Mouse (Mus musculus) heart, adult 2 months (tissue): ENCODE measurements around the gene Erich3. TPM values are rescaled to one million over a fixed set of nuclear protein-coding genes. Genes with fewer than 3 reads are reported as not detected.

Experiments used
- DNase-seq, 2 experiments: peaks; one replicate each; pipeline ENCODE4 v3.0.0; 2021
- H3K27ac ChIP-seq: fragments of 200-600 bp; 2 replicates; pipeline ENCODE4 v1.8.1; 2022
- H3K27me3 ChIP-seq: fragments of 200-500 bp; 2 replicates; pipeline ENCODE4 v1.6.1; 2012; ENCODE audit warnings: mild to moderate bottlenecking, low read length, inconsistent platforms, mixed read lengths; ENCODE audit not compliant: control insufficient read depth, insufficient read depth
- H3K36me3 ChIP-seq: fragments of 200-500 bp; 2 replicates; pipeline ENCODE4 v1.6.1; 2012; ENCODE audit warnings: low read length, inconsistent platforms; ENCODE audit not compliant: control insufficient read depth, insufficient read depth
- H3K4me1 ChIP-seq: fragments of 200-500 bp; 2 replicates; pipeline ENCODE4 v1.6.1; 2011; ENCODE audit warnings: low read length; ENCODE audit not compliant: control insufficient read depth, insufficient read depth
- H3K4me3 ChIP-seq: fragments of 200-600 bp; 2 replicates; pipeline ENCODE4 v1.8.1; 2022
- H3K79me2 ChIP-seq: fragments of 200-500 bp; replicated peaks from 2 replicates; pipeline ENCODE4 v1.6.1; 2012; ENCODE audit warnings: mild to moderate bottlenecking, inconsistent platforms, low read length, moderate library complexity, mixed read lengths; ENCODE audit not compliant: control insufficient read depth, insufficient read depth
- H3K9ac ChIP-seq: fragments of 200-500 bp; 2 replicates; pipeline ENCODE4 v1.6.1; 2012; ENCODE audit warnings: low read depth, mild to moderate bottlenecking, control low read depth, inconsistent platforms, low read length, mixed read lengths
- CTCF ChIP-seq: fragments of 200-600 bp; IDR thresholded peaks from 2 replicates; pipeline ENCODE4 v1.8.1; 2022; ENCODE audit warnings: antibody characterized with exemption, mild to moderate bottlenecking, moderate library complexity
- EP300 ChIP-seq: fragments of 200-500 bp; IDR thresholded peaks from 2 replicates; pipeline ENCODE4 v1.6.1; 2011; ENCODE audit warnings: low read depth, low read length, control low read depth; ENCODE audit not compliant: insufficient read depth
- POLR2A ChIP-seq: fragments of 200-500 bp; IDR thresholded peaks from 2 replicates; pipeline ENCODE4 v1.6.1; 2011; ENCODE audit warnings: mild to moderate bottlenecking, low read depth, low read length, control low read depth; ENCODE audit not compliant: insufficient read depth
- WGBS: fragments of 180-500 bp; shearing (Covaris S2); methylation state at CpG from one replicate; pipeline ENCODE4 v1.1.7; 2018; 5-methylcytosine and 5-hydroxymethylcytosine counted together
- intact Hi-C: fragments of 180-260 bp; cut with DNase I; formaldehyde crosslinking; loops from one replicate; pipeline ENCODE4 v1.15.1; 2025
- polyA plus RNA-seq: library from polyadenylated mRNA; depleted of rRNA; stranded (reverse); fragments of >200 nt; gene quantifications from 2 replicates; pipeline ENCODE4 v1.2.3, GENCODE M21; 2012
- total RNA-seq, 2 experiments: library from RNA; stranded (reverse); gene quantifications; 2 replicates each; pipeline ENCODE4 v1.2.3; 2021

Gene Erich3
- total and polyA plus RNA-seq, 3 experiments: 0.11 to 0.35 (median 0.21) TPM

DNA sequence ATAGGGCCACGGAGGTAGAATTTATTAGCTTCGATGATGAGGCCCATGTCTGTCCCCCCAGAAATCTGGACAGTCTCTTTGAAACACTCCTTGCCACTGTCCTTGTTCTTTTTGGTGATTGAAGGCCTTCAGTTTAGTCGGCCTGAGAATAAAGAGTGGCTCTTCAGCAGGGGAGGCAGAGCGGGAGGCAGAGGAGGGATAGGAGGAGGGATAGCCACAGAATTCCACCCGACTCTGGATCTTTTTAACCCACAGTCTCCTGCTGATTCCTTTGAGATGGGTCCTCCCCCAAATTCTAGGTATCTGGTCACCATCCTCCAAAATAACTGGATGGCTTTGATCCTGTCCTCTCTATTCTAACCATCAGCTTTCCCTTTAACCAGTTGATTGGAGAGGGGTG, 10.2 kb upstream of the Erich3 start:
- peaks cover 1% of the 10 kb centered on the region; the same call in 1 of the 2 replicates for H3K4me1 ChIP-seq
- no peak overlapping the region for H3K27ac ChIP-seq
- H3K79me2 ChIP-seq: no peaks in the 10 kb centered on the region
- H3K27me3 ChIP-seq: no peaks in the 10 kb centered on the region
- no peak for DNase-seq
- 69% methylated on average over 5 of the region's 5 CpGs for WGBS
- H3K36me3 ChIP-seq: no peaks in the 10 kb centered on the region
- intact Hi-C loops: loop anchor here (5.0 kb wide), 1 partner anchor 134 kb away; no protein-coding TSS in a partner anchor
- TF ChIP-seq EP300 (no peak), POLR2A (no peak), CTCF (no peak)
- H3K9ac ChIP-seq: no peak overlapping the region
- no peak overlapping the region for H3K4me3 ChIP-seq

DNA sequence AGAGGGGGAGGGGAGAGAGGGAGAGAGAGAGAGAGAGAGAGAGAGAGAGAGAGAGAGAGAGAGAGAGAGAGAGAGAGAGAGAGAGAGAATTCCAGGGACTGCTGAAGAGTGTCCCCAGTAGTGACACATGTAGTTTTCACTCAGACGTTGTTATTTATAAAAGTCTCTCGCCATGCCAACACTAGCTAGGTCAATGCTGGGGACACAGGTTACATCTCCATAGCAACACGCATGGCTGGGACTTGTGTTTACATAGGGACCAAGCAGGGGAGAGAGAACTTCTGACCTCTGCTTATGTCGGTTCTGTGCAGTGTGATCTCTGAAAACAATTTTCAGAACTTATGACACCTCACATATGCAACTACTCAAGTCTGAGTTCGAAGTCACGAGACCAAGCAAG, 9.4 kb upstream of the Erich3 start:
- peak in 1 of 2 experiments; percentile 11 for DNase-seq
- intact Hi-C loops: loop anchor here (5.0 kb wide), 1 partner anchor 133 kb away; no protein-coding TSS in a partner anchor
- 53% methylated on average over 6 of the region's 6 CpGs for WGBS

GRCm38 (mm10) chr3:154654901-154655300, 8.8 kb upstream of the Erich3 start:
- Histone ChIP-seq H3K4me1 (peaks cover 1% of the 10 kb centered on the region; the same call in 1 of the 2 replicates), H3K4me3 (no peak overlapping the region), H3K9ac (no peak overlapping the region), H3K27ac (peak overlapping the region; percentile 13), H3K79me2 (no peaks in the 10 kb centered on the region), H3K36me3 (no peaks in the 10 kb centered on the region), H3K27me3 (no peaks in the 10 kb centered on the region)
- 41% methylated on average over 12 of the region's 12 CpGs for WGBS
- TF ChIP-seq POLR2A (no peak), CTCF (no peak)
- intact Hi-C loops: loop anchor here (5.0 kb wide), 1 partner anchor 132 kb away; no protein-coding TSS in a partner anchor
- peak; percentile 26 to 50 for DNase-seq

More for the DNA sequence above, 9.4 kb upstream of the Erich3 start:
- Histone ChIP-seq H3K27ac (peak overlapping the region; percentile 13), H3K4me1 (peaks cover 1% of the 10 kb centered on the region; the same call in 1 of the 2 replicates), H3K4me3 (no peak overlapping the region), H3K9ac (no peak overlapping the region), H3K36me3 (no peaks in the 10 kb centered on the region), H3K79me2 (no peaks in the 10 kb centered on the region), H3K27me3 (no peaks in the 10 kb centered on the region)
- TF ChIP-seq EP300: no peak

- Histone ChIP-seq H3K36me3 (no peaks in the 10 kb centered on the region), H3K4me1 (peaks cover 1% of the 10 kb centered on the region; the same call in 1 of the 2 replicates), H3K27ac (no peak overlapping the region), H3K27me3 (no peaks in the 10 kb centered on the region), H3K4me3 (no peak overlapping the region), H3K9ac (no peak overlapping the region), H3K79me2 (no peaks in the 10 kb centered on the region)
- intact Hi-C loops: no loop called here
- no peak for DNase-seq
- WGBS: 75% methylated on average over 5 of the region's 5 CpGs
- TF ChIP-seq CTCF: no peak
- TF ChIP-seq EP300: no peak
- no peak for TF ChIP-seq POLR2A
These were observed 7.9 kb upstream of the Erich3 start for GRCm38 (mm10) chr3:154655711-154656110.

- no peaks in the 10 kb centered on the region for H3K4me1 ChIP-seq
- 10% methylated on average over 25 of the region's 27 CpGs for WGBS
- H3K27me3 ChIP-seq: no peaks in the 10 kb centered on the region; the same call in 1 of the 2 replicates
- H3K79me2 ChIP-seq: no peaks in the 10 kb centered on the region
- H3K36me3 ChIP-seq: no peaks in the 10 kb centered on the region
- H3K9ac ChIP-seq: no peak overlapping the region; the same call in 1 of the 2 replicates
- H3K4me3 ChIP-seq: peak overlapping the region; percentile 20; the same call in 1 of the 2 replicates
- intact Hi-C loops: no loop called here
- no peak overlapping the region for H3K27ac ChIP-seq
- DNase-seq: peak; percentile 15 to 30
- TF ChIP-seq POLR2A: no peak
- TF ChIP-seq EP300: no peak
- TF ChIP-seq CTCF: no peak
These were observed 420 bp downstream of the Erich3 start for GRCm38 (mm10) chr3:154663976-154664581.

DNA sequence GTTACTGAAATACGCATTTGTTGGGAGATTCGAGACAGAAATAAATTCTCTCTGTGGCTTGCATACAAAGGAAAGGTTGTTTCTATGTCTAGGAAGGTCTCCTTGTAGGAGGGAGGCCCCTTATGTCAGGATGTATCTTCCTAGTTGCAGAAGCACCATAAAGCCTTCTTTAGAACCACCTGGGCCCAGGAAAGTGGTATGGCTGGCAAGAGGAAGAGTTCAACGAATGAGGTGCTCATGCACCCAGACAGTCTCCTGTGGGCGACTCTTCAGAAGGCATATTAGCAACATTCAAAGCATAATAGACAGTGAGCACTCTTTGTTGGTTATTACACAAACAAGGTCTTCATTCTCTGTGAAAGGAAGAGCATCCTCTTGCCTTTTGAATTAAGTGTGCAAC, 977 bp downstream of the Erich3 start:
- TF ChIP-seq POLR2A (no peak), EP300 (no peak), CTCF (no peak)
- Histone ChIP-seq H3K9ac (no peak overlapping the region), H3K4me1 (no peaks in the 10 kb centered on the region), H3K4me3 (no peak overlapping the region), H3K79me2 (no peaks in the 10 kb centered on the region), H3K27ac (no peak overlapping the region), H3K36me3 (no peaks in the 10 kb centered on the region), H3K27me3 (no peaks in the 10 kb centered on the region; the same call in 1 of the 2 replicates)
- WGBS: 51% methylated on average over 4 of the region's 4 CpGs
- intact Hi-C loops: no loop called here
- no peak for DNase-seq
